Mouse (Mus musculus) neural tube, postnatal 0 days (tissue): ENCODE results near the gene Gm765. TPM values are rescaled to one million over a fixed set of nuclear protein-coding genes. Genes with fewer than 3 reads are reported as not detected.

Experiments
- polyA plus RNA-seq: library from polyadenylated mRNA; unstranded; fragments of >200 nt; fragmentation: Nextera tagmentation; extraction: Ambion mirVana; gene quantifications from 2 replicates; pipeline ENCODE4 v1.2.1, GENCODE M21; 2015

The Gm765 gene
- polyA plus RNA-seq = 0.18 and 0.25 TPM in 2 replicates

DNA sequence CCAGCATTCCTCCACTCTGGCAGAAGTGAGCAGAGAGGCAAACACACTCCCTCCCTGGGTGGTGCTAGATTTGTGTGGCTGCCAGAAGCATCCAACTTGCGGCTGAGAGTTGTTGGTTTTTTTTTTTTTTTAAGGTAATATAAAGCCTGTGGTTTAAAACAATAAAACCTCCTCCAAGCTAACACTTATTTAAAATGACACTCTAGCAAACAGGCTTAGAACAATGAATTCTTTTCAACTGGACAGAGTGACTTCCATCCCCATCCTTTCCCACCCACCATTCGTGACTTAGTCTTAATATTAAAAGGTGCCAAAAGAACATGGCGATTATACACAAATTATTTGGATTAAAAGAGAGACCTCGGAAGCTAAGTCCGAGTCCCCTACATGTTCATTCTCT lies at the start of gene Gm765:
Gm765 (minus strand) TSS at position 101 of the 400 bp plus-strand sequence.

